Mouse (Mus musculus) kidney, embryonic 15.5 days (tissue): ENCODE data around the gene Olfr844. TPM values are rescaled to one million over a fixed set of nuclear protein-coding genes. Genes with fewer than 3 reads are reported as not detected.

Experiments
- ATAC-seq: fragments of 200-750 bp; cut with Nextera tagmentation; replicated peaks from 2 replicates; pipeline ENCODE4 v1.8.0; 2017; ENCODE audit warnings: moderate TSS enrichment; ENCODE audit not compliant: low FRiP score
- H3K27ac ChIP-seq: fragments of 300-500 bp; sonication (generic); 2 replicates; pipeline ENCODE4 v1.5.1; 2015; ENCODE audit warnings: mild to moderate bottlenecking, inconsistent platforms
- H3K27me3 ChIP-seq: fragments of 300-500 bp; sonication (generic); 2 replicates; pipeline ENCODE4 v1.6.1; 2015; ENCODE audit warnings: inconsistent platforms
- H3K36me3 ChIP-seq: fragments of 300-500 bp; sonication (generic); 2 replicates; pipeline ENCODE4 v1.6.1; 2015; ENCODE audit warnings: inconsistent platforms
- H3K4me1 ChIP-seq: fragments of 300-500 bp; sonication (generic); 2 replicates; pipeline ENCODE4 v1.6.1; 2015; ENCODE audit warnings: inconsistent platforms
- H3K4me2 ChIP-seq: fragments of 300-500 bp; sonication (generic); 2 replicates; pipeline ENCODE4 v1.6.1; 2015; ENCODE audit warnings: moderate library complexity, mild to moderate bottlenecking, inconsistent platforms
- H3K4me3 ChIP-seq: fragments of 300-500 bp; sonication (generic); replicated peaks from 2 replicates; pipeline ENCODE4 v1.5.1; 2015; ENCODE audit warnings: mild to moderate bottlenecking, inconsistent platforms
- H3K9ac ChIP-seq: fragments of 300-500 bp; sonication (generic); 2 replicates; pipeline ENCODE4 v1.6.1; 2015; ENCODE audit warnings: mild to moderate bottlenecking, inconsistent platforms
- H3K9me3 ChIP-seq: fragments of 300-500 bp; sonication (generic); replicated peaks from 2 replicates; pipeline ENCODE4 v1.6.1; 2016; ENCODE audit warnings: inconsistent platforms
- WGBS: fragments of 180-500 bp; shearing (Covaris S2); methylation state at CpG from one replicate; pipeline ENCODE4 v1.1.7; 2015; ENCODE audit warnings: mixed read lengths; 5-methylcytosine and 5-hydroxymethylcytosine counted together
- polyA plus RNA-seq: library from polyadenylated mRNA; unstranded; fragments of >200 nt; fragmentation: Nextera tagmentation; extraction: Ambion mirVana; gene quantifications from 2 replicates; pipeline ENCODE4 v1.2.1, GENCODE M21; 2015

The Olfr844 gene
- not detected in 2 replicates for polyA plus RNA-seq

DNA sequence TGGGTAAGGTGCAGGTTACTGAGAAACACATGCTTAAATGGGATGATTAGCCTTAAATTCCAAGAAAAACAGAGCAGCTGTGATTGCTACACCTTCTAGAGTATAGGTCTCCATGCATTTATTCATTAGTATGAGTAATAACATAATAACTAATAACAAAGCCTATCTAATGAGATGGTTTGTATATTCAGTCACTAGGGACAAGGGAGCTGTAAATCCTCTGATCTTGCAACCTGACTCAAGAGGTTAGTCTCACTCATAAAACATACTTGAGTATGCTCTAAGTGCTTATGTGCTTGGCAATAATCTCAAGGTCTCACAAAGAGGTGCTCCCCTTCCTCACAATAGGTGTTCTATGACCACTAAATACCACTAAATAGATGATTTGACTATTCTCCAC lies at the start of gene Olfr844:
Gene Olfr844, plus strand, starts transcription at position 301 of the 400 bp plus-strand sequence.
- Histone ChIP-seq H3K27ac (no peak within 1 kb of the TSS), H3K4me2 (no peak within 1 kb of the TSS), H3K36me3 (no peaks in the 10 kb centered on the region), H3K9me3 (0 out of 2 replicates have a peak, but pooled peaks cover 3% of the 10 kb centered on the region), H3K4me1 (no peaks in the 10 kb centered on the region), H3K9ac (no peak within 1 kb of the TSS), H3K4me3 (no peak within 1 kb of the TSS), H3K27me3 (no peaks in the 10 kb centered on the region)
- no peak for ATAC-seq

DNA sequence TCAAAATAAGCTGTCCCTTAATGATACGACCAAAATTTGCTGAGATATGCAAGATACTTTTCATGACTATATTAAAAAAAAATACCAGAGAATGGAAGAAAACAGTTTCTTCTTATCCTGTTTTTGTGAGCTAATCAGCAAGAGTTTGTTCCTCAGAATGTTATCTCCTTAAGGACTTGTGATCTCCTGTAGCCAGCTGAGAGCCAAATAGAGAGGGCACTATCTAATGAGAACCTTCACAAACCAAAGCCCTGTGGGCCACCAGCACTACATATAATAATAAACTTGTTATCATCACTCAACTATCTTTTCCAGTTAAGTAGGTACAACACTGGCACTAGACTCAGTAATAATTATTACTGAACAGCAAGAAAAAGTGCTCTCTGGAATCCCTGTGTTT lies 20.0 kb downstream of the Olfr844 start, which contains the start of gene Olfr845:
Gene Olfr845, plus strand, starts transcription at position 301 of the 400 bp plus-strand sequence.
- 68% methylated on average over 1 of the region's 1 CpGs for WGBS
- Histone ChIP-seq H3K36me3 (no peaks in the 10 kb centered on the region), H3K27ac (no peak within 1 kb of the TSS), H3K9ac (no peak within 1 kb of the TSS), H3K4me2 (no peak within 1 kb of the TSS), H3K9me3 (no peaks in the 10 kb centered on the region), H3K4me3 (no peak within 1 kb of the TSS), H3K27me3 (no peaks in the 10 kb centered on the region), H3K4me1 (no peaks in the 10 kb centered on the region)
- ATAC-seq = no peak

DNA sequence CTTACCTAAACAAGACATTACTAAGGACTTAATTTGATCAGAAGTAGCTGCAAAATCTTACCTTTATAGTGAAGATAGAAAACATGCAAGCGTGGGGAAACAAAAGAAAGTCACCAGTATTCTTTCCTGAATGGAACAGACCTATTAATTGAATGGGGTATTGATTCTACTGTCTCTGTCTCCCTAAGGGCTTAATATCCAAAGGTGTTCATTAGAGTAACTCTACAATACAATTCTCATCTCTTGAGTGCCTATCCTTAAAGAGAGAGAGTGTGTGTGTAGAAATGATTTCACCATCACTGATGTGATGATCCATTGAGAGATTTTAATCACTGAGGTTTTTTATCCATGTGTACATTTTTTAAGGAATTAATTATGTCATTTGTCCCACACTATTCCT lies 47.8 kb downstream of the Olfr844 start, which contains the start of gene Olfr846:
Gene Olfr846, minus strand, starts transcription at position 101 of the 400 bp plus-strand sequence.
- ATAC-seq = no peak
- no peak within 1 kb of the TSS for H3K9ac ChIP-seq
- no peak within 1 kb of the TSS for H3K4me2 ChIP-seq
- H3K27me3 ChIP-seq = no peaks in the 10 kb centered on the region
- H3K4me3 ChIP-seq = no peak within 1 kb of the TSS
- no peak within 1 kb of the TSS for H3K27ac ChIP-seq
- H3K36me3 ChIP-seq = no peaks in the 10 kb centered on the region
- no peaks in the 10 kb centered on the region for H3K9me3 ChIP-seq
- WGBS = 50% methylated on average over 1 of the region's 1 CpGs
- H3K4me1 ChIP-seq = no peaks in the 10 kb centered on the region

Other genes with a start within 250 kb of the Olfr844 start
- gene Olfr836, start 196.0 kb upstream of the Olfr844 start, polyA plus RNA-seq = not detected in 2 replicates
- gene Olfr837, start 180.0 kb upstream of the Olfr844 start, polyA plus RNA-seq = not detected in 2 replicates
- gene Olfr839-ps1, start 139.0 kb upstream of the Olfr844 start, polyA plus RNA-seq = not detected in 2 replicates
- gene Olfr843, start 64.4 kb upstream of the Olfr844 start, polyA plus RNA-seq = not detected in 2 replicates
- not detected in 2 replicates for gene Olfr845, start 20.1 kb downstream of the Olfr844 start, polyA plus RNA-seq
- gene Olfr846, start 47.7 kb downstream of the Olfr844 start, polyA plus RNA-seq = not detected in 2 replicates
- gene Olfr847, start 62.3 kb downstream of the Olfr844 start, polyA plus RNA-seq = not detected in 2 replicates
- not detected in 2 replicates for gene Olfr849, start 123.9 kb downstream of the Olfr844 start, polyA plus RNA-seq
- not detected in 2 replicates for gene Olfr850, start 161.9 kb downstream of the Olfr844 start, polyA plus RNA-seq
- gene Olfr851, start 176.9 kb downstream of the Olfr844 start, polyA plus RNA-seq = not detected in 2 replicates
- gene Olfr853, start 224.7 kb downstream of the Olfr844 start, polyA plus RNA-seq = not detected in 2 replicates